Mouse (Mus musculus): ENCODE results near the gene Ppp2r5d. TPM values are rescaled to one million over a fixed set of nuclear protein-coding genes. Genes with fewer than 3 reads are reported as not detected.

The Ppp2r5d gene
- polyA plus RNA-seq, 1 experiment from 2014 or later: 82.6 TPM

GRCm38 (mm10) chr17:46649811-46650210 lies 55.1 kb downstream of the Ppp2r5d start:
- Histone ChIP-seq H3K36me3 (peaks cover 38% of the 10 kb centered on the region), H3K27ac (peak overlapping the region; percentile 98), H3K9ac (peak overlapping the region; percentile 12; the same call in 1 of the 2 replicates), H3K4me2 (peak overlapping the region; percentile 58), H3K9me3 (no peaks in the 10 kb centered on the region), H3K4me3 (peak overlapping the region; percentile 75), H3K27me3 (no peaks in the 10 kb centered on the region), H3K4me1 (peaks cover 57% of the 10 kb centered on the region)
- ATAC-seq (ENCODE audit: insufficient number of reproducible peaks, low FRiP score, low TSS enrichment, low read depth): no peak
- WGBS: 26% methylated on average over 15 of the region's 15 CpGs

- Histone ChIP-seq H3K4me3 (no peak overlapping the region), H3K9ac (no peak overlapping the region), H3K27me3 (no peaks in the 10 kb centered on the region), H3K4me2 (no peak overlapping the region), H3K36me3 (peaks cover 25% of the 10 kb centered on the region), H3K9me3 (no peaks in the 10 kb centered on the region), H3K27ac (no peak overlapping the region), H3K4me1 (peaks cover 55% of the 10 kb centered on the region)
- no peak for ATAC-seq (ENCODE audit: insufficient number of reproducible peaks, low FRiP score, low TSS enrichment, low read depth)
- 91% methylated on average over 9 of the region's 9 CpGs for WGBS
Measured at GRCm38 (mm10) chr17:46648436-46648835, 56.5 kb downstream of the Ppp2r5d start.

- WGBS: 91% methylated on average over 7 of the region's 7 CpGs
- Histone ChIP-seq H3K4me2 (no peak overlapping the region), H3K36me3 (peaks cover 22% of the 10 kb centered on the region), H3K4me1 (peaks cover 45% of the 10 kb centered on the region), H3K27ac (no peak overlapping the region), H3K27me3 (no peaks in the 10 kb centered on the region), H3K4me3 (no peak overlapping the region), H3K9me3 (no peaks in the 10 kb centered on the region), H3K9ac (no peak overlapping the region)
- ATAC-seq (ENCODE audit: insufficient number of reproducible peaks, low FRiP score, low TSS enrichment, low read depth): no peak
Measured at GRCm38 (mm10) chr17:46647279-46647678, 57.6 kb downstream of the Ppp2r5d start.

- H3K4me1 ChIP-seq: peaks cover 35% of the 10 kb centered on the region
- H3K4me2 ChIP-seq: peak overlapping the region; percentile 78
- no peak for ATAC-seq (ENCODE audit: insufficient number of reproducible peaks, low FRiP score, low TSS enrichment, low read depth)
- no peaks in the 10 kb centered on the region for H3K27me3 ChIP-seq
- H3K4me3 ChIP-seq: peak overlapping the region; percentile 96
- peaks cover 29% of the 10 kb centered on the region for H3K36me3 ChIP-seq
- H3K9ac ChIP-seq: peak overlapping the region; percentile 79
- under 1% methylated on average over 19 of the region's 19 CpGs for WGBS
- no peaks in the 10 kb centered on the region for H3K9me3 ChIP-seq
- H3K27ac ChIP-seq: peak overlapping the region; percentile 91
Measured at GRCm38 (mm10) chr17:46646322-46646662, 58.6 kb downstream of the Ppp2r5d start.

GRCm38 (mm10) chr17:46645561-46646321 lies 59.2 kb downstream of the Ppp2r5d start, which contains the start of the genes Klc4 and Mrpl2:
Klc4 (minus strand) TSS chr17:46646022.
Mrpl2 (plus strand) TSS chr17:46646229.
- no peaks in the 10 kb centered on the region for H3K27me3 ChIP-seq
- H3K36me3 ChIP-seq: peaks cover 35% of the 10 kb centered on the region
- no peaks in the 10 kb centered on the region for H3K9me3 ChIP-seq
- H3K9ac ChIP-seq: peak within 1 kb of the TSS; percentile 79
- H3K4me2 ChIP-seq: peak within 1 kb of the TSS; percentile 89
- under 1% methylated on average over 53 of the region's 53 CpGs for WGBS
- peaks cover 33% of the 10 kb centered on the region for H3K4me1 ChIP-seq
- H3K27ac ChIP-seq: peak within 1 kb of the TSS; percentile 91
- H3K4me3 ChIP-seq: peak within 1 kb of the TSS; percentile 96
- ATAC-seq (ENCODE audit: insufficient number of reproducible peaks, low FRiP score, low TSS enrichment, low read depth): peak; percentile 67

- Histone ChIP-seq H3K9ac (peak overlapping the region; percentile 57), H3K4me2 (peak overlapping the region; percentile 89), H3K27ac (peak overlapping the region; percentile 69), H3K4me1 (peaks cover 33% of the 10 kb centered on the region), H3K9me3 (no peaks in the 10 kb centered on the region), H3K4me3 (peak overlapping the region; percentile 96), H3K27me3 (no peaks in the 10 kb centered on the region), H3K36me3 (peaks cover 42% of the 10 kb centered on the region)
- 6% methylated on average over 11 of the region's 11 CpGs for WGBS
- ATAC-seq (ENCODE audit: insufficient number of reproducible peaks, low FRiP score, low TSS enrichment, low read depth): no peak
Measured at GRCm38 (mm10) chr17:46644916-46645475, 59.9 kb downstream of the Ppp2r5d start.

GRCm38 (mm10) chr17:46644152-46644805 lies 60.6 kb downstream of the Ppp2r5d start:
- no peak for ATAC-seq (ENCODE audit: insufficient number of reproducible peaks, low FRiP score, low TSS enrichment, low read depth)
- Histone ChIP-seq H3K27me3 (no peaks in the 10 kb centered on the region), H3K9me3 (no peaks in the 10 kb centered on the region), H3K36me3 (peaks cover 48% of the 10 kb centered on the region), H3K4me2 (peak overlapping the region; percentile 89), H3K4me3 (peak overlapping the region; percentile 96; the same call in 1 of the 2 replicates), H3K27ac (no peak overlapping the region), H3K4me1 (peaks cover 26% of the 10 kb centered on the region), H3K9ac (no peak overlapping the region)
- WGBS: 87% methylated on average over 12 of the region's 12 CpGs

- Histone ChIP-seq H3K4me2 (no peak overlapping the region), H3K27me3 (no peaks in the 10 kb centered on the region), H3K36me3 (peaks cover 38% of the 10 kb centered on the region), H3K27ac (no peak overlapping the region), H3K9ac (no peak overlapping the region), H3K4me1 (peaks cover 27% of the 10 kb centered on the region), H3K9me3 (no peaks in the 10 kb centered on the region), H3K4me3 (no peak overlapping the region)
- WGBS: 90% methylated on average over 17 of the region's 17 CpGs
- ATAC-seq (ENCODE audit: insufficient number of reproducible peaks, low FRiP score, low TSS enrichment, low read depth): no peak
Measured at GRCm38 (mm10) chr17:46642060-46642459, 62.9 kb downstream of the Ppp2r5d start.

GRCm38 (mm10) chr17:46639929-46640328 lies 65.0 kb downstream of the Ppp2r5d start:
- Histone ChIP-seq H3K4me2 (no peak overlapping the region), H3K9me3 (no peaks in the 10 kb centered on the region), H3K27ac (no peak overlapping the region), H3K9ac (no peak overlapping the region), H3K4me1 (peaks cover 19% of the 10 kb centered on the region), H3K27me3 (no peaks in the 10 kb centered on the region), H3K4me3 (no peak overlapping the region), H3K36me3 (peaks cover 51% of the 10 kb centered on the region)
- no peak for ATAC-seq (ENCODE audit: insufficient number of reproducible peaks, low FRiP score, low TSS enrichment, low read depth)
- WGBS: 75% methylated on average over 9 of the region's 9 CpGs

GRCm38 (mm10) chr17:46636831-46637523 lies 67.9 kb downstream of the Ppp2r5d start:
- Histone ChIP-seq H3K27me3 (no peaks in the 10 kb centered on the region), H3K36me3 (peaks cover 49% of the 10 kb centered on the region), H3K4me1 (peaks cover 8% of the 10 kb centered on the region), H3K4me3 (peak overlapping the region; percentile 19), H3K9ac (peak overlapping the region; percentile 23; the same call in 1 of the 2 replicates), H3K9me3 (no peaks in the 10 kb centered on the region), H3K4me2 (peak overlapping the region; percentile 29), H3K27ac (no peak overlapping the region)
- WGBS: 9% methylated on average over 15 of the region's 15 CpGs
- no peak for ATAC-seq (ENCODE audit: insufficient number of reproducible peaks, low FRiP score, low TSS enrichment, low read depth)

All from limb, embryonic 15.5 days (tissue).